Mouse (Mus musculus): ENCODE data around the gene Ptpn12. TPM values are rescaled to one million over a fixed set of nuclear protein-coding genes. Genes with fewer than 3 reads are reported as not detected.

Gene Ptpn12
- 15.3 and 16.0 TPM in 2 replicates for polyA plus RNA-seq (2015; fragmentation: Nextera tagmentation; extraction: Ambion mirVana)

- WGBS: under 1% methylated on average over 44 of the region's 73 CpGs
- Histone ChIP-seq H3K36me3 (no peaks in the 10 kb centered on the region), H3K9me3 (replicated peaks) (no peaks in the 10 kb centered on the region), H3K27ac (peak within 1 kb of the TSS; percentile 92), H3K9ac (peak within 1 kb of the TSS; percentile 72), H3K4me3 (peak within 1 kb of the TSS; percentile 64), H3K4me2 (peak within 1 kb of the TSS; percentile 66), H3K4me1 (replicated peaks) (peaks cover 20% of the 10 kb centered on the region), H3K27me3 (no peaks in the 10 kb centered on the region)
- ATAC-seq (replicated peaks; ENCODE audit: insufficient number of reproducible peaks, insufficient read depth, low FRiP score, low read depth): peak; percentile 94
Observed at GRCm38 (mm10) chr5:21055820-21056531, at the start of gene Ptpn12. Ptpn12 (minus strand) TSS chr5:21055911.

GRCm38 (mm10) chr5:21091179-21091578 is 35.5 kb upstream of the Ptpn12 start:
- Histone ChIP-seq H3K4me3 (no peak overlapping the region), H3K9ac (no peak overlapping the region), H3K36me3 (no peaks in the 10 kb centered on the region), H3K4me1 (replicated peaks) (no peaks in the 10 kb centered on the region), H3K4me2 (no peak overlapping the region), H3K27me3 (no peaks in the 10 kb centered on the region), H3K9me3 (replicated peaks) (no peaks in the 10 kb centered on the region), H3K27ac (no peak overlapping the region)
- 69% methylated on average over 6 of the region's 6 CpGs for WGBS
- no peak for ATAC-seq (replicated peaks; ENCODE audit: insufficient number of reproducible peaks, insufficient read depth, low FRiP score, low read depth)

GRCm38 (mm10) chr5:21057217-21057616 is 1.5 kb upstream of the Ptpn12 start:
- Histone ChIP-seq H3K4me1 (replicated peaks) (peaks cover 14% of the 10 kb centered on the region), H3K4me2 (peak overlapping the region; percentile 66), H3K36me3 (no peaks in the 10 kb centered on the region), H3K9ac (no peak overlapping the region), H3K4me3 (peak overlapping the region; percentile 18; the same call in 1 of the 2 replicates), H3K27ac (peak overlapping the region; percentile 92; the same call in 1 of the 2 replicates), H3K9me3 (replicated peaks) (no peaks in the 10 kb centered on the region), H3K27me3 (no peaks in the 10 kb centered on the region)
- WGBS: 82% methylated on average over 2 of the region's 2 CpGs
- ATAC-seq (replicated peaks; ENCODE audit: insufficient number of reproducible peaks, insufficient read depth, low FRiP score, low read depth): no peak

- H3K9ac ChIP-seq: peak overlapping the region; percentile 61
- no peaks in the 10 kb centered on the region for H3K36me3 ChIP-seq
- WGBS: 5% methylated on average over 8 of the region's 8 CpGs
- peaks cover 16% of the 10 kb centered on the region for H3K4me1 ChIP-seq (replicated peaks)
- peak overlapping the region; percentile 66 for H3K4me2 ChIP-seq
- peak overlapping the region; percentile 92 for H3K27ac ChIP-seq
- H3K27me3 ChIP-seq: no peaks in the 10 kb centered on the region
- H3K9me3 ChIP-seq (replicated peaks): no peaks in the 10 kb centered on the region
- ATAC-seq (replicated peaks; ENCODE audit: insufficient number of reproducible peaks, insufficient read depth, low FRiP score, low read depth): no peak
- peak overlapping the region; percentile 64 for H3K4me3 ChIP-seq
Observed at GRCm38 (mm10) chr5:21056595-21056994, 884 bp upstream of the Ptpn12 start.

GRCm38 (mm10) chr5:21055071-21055819 is 466 bp downstream of the Ptpn12 start:
- no peaks in the 10 kb centered on the region for H3K27me3 ChIP-seq
- no peaks in the 10 kb centered on the region for H3K36me3 ChIP-seq
- peak overlapping the region; percentile 92 for H3K27ac ChIP-seq
- H3K9me3 ChIP-seq (replicated peaks): no peaks in the 10 kb centered on the region
- H3K4me3 ChIP-seq: peak overlapping the region; percentile 64
- peak overlapping the region; percentile 61 for H3K4me2 ChIP-seq
- H3K9ac ChIP-seq: peak overlapping the region; percentile 72
- peak; percentile 24 for ATAC-seq (replicated peaks; ENCODE audit: insufficient number of reproducible peaks, insufficient read depth, low FRiP score, low read depth)
- under 1% methylated on average over 73 of the region's 84 CpGs for WGBS
- H3K4me1 ChIP-seq (replicated peaks): peaks cover 24% of the 10 kb centered on the region

- Histone ChIP-seq H3K36me3 (no peaks in the 10 kb centered on the region), H3K4me2 (peak overlapping the region; percentile 61), H3K27ac (peak overlapping the region; percentile 92), H3K27me3 (no peaks in the 10 kb centered on the region), H3K4me3 (peak overlapping the region; percentile 64), H3K9ac (peak overlapping the region; percentile 72), H3K4me1 (replicated peaks) (peaks cover 27% of the 10 kb centered on the region), H3K9me3 (replicated peaks) (no peaks in the 10 kb centered on the region)
- peak; percentile 15 for ATAC-seq (replicated peaks; ENCODE audit: insufficient number of reproducible peaks, insufficient read depth, low FRiP score, low read depth)
- WGBS: 0% methylated on average over 20 of the region's 20 CpGs
Observed at GRCm38 (mm10) chr5:21054472-21055070, 1.1 kb downstream of the Ptpn12 start.

- Histone ChIP-seq H3K9ac (peak overlapping the region; percentile 72), H3K4me3 (peak overlapping the region; percentile 64), H3K4me1 (replicated peaks) (peaks cover 35% of the 10 kb centered on the region), H3K9me3 (replicated peaks) (no peaks in the 10 kb centered on the region), H3K4me2 (peak overlapping the region; percentile 61), H3K27ac (peak overlapping the region; percentile 92), H3K27me3 (no peaks in the 10 kb centered on the region), H3K36me3 (no peaks in the 10 kb centered on the region)
- 32% methylated on average over 3 of the region's 3 CpGs for WGBS
- no peak for ATAC-seq (replicated peaks; ENCODE audit: insufficient number of reproducible peaks, insufficient read depth, low FRiP score, low read depth)
Observed at GRCm38 (mm10) chr5:21053571-21054307, 2.0 kb downstream of the Ptpn12 start.

- Histone ChIP-seq H3K9ac (no peak overlapping the region), H3K27ac (no peak overlapping the region), H3K9me3 (replicated peaks) (no peaks in the 10 kb centered on the region), H3K27me3 (no peaks in the 10 kb centered on the region), H3K4me3 (no peak overlapping the region), H3K4me2 (no peak overlapping the region), H3K36me3 (no peaks in the 10 kb centered on the region), H3K4me1 (replicated peaks) (peaks cover 35% of the 10 kb centered on the region)
- WGBS: 86% methylated on average over 1 of the region's 1 CpGs
- no peak for ATAC-seq (replicated peaks; ENCODE audit: insufficient number of reproducible peaks, insufficient read depth, low FRiP score, low read depth)
Observed at GRCm38 (mm10) chr5:21052521-21052920, 3.2 kb downstream of the Ptpn12 start.

- no peak overlapping the region for H3K4me2 ChIP-seq
- peaks cover 36% of the 10 kb centered on the region for H3K4me1 ChIP-seq (replicated peaks)
- no peaks in the 10 kb centered on the region for H3K36me3 ChIP-seq
- ATAC-seq (replicated peaks; ENCODE audit: insufficient number of reproducible peaks, insufficient read depth, low FRiP score, low read depth): no peak
- no peaks in the 10 kb centered on the region for H3K27me3 ChIP-seq
- 39% methylated on average over 2 of the region's 2 CpGs for WGBS
- H3K4me3 ChIP-seq: no peak overlapping the region
- no peak overlapping the region for H3K27ac ChIP-seq
- H3K9ac ChIP-seq: no peak overlapping the region
- no peaks in the 10 kb centered on the region for H3K9me3 ChIP-seq (replicated peaks)
Observed at GRCm38 (mm10) chr5:21050770-21051122, 5.0 kb downstream of the Ptpn12 start.

GRCm38 (mm10) chr5:21050061-21050769 is 5.5 kb downstream of the Ptpn12 start:
- no peak for ATAC-seq (replicated peaks; ENCODE audit: insufficient number of reproducible peaks, insufficient read depth, low FRiP score, low read depth)
- no peak overlapping the region for H3K4me2 ChIP-seq
- no peaks in the 10 kb centered on the region for H3K27me3 ChIP-seq
- 65% methylated on average over 6 of the region's 6 CpGs for WGBS
- H3K9me3 ChIP-seq (replicated peaks): no peaks in the 10 kb centered on the region
- no peak overlapping the region for H3K9ac ChIP-seq
- no peak overlapping the region for H3K27ac ChIP-seq
- H3K36me3 ChIP-seq: 0 out of 2 replicates have a peak, but pooled peaks cover 4% of the 10 kb centered on the region
- peaks cover 36% of the 10 kb centered on the region for H3K4me1 ChIP-seq (replicated peaks)
- H3K4me3 ChIP-seq: no peak overlapping the region

Measured in heart, embryonic 15.5 days (tissue).